Mouse (Mus musculus): ENCODE data around the gene Il27ra. TPM values are rescaled to one million over a fixed set of nuclear protein-coding genes. Genes with fewer than 3 reads are reported as not detected.
"Not testable (repeated sequence)": the region's sequence is repeated elsewhere in the genome, so short reads cannot be mapped to it uniquely, and the experiment has no call there.

The Il27ra gene
- polyA plus RNA-seq, 2 experiments, result 0.32 to 0.70 TPM

DNA sequence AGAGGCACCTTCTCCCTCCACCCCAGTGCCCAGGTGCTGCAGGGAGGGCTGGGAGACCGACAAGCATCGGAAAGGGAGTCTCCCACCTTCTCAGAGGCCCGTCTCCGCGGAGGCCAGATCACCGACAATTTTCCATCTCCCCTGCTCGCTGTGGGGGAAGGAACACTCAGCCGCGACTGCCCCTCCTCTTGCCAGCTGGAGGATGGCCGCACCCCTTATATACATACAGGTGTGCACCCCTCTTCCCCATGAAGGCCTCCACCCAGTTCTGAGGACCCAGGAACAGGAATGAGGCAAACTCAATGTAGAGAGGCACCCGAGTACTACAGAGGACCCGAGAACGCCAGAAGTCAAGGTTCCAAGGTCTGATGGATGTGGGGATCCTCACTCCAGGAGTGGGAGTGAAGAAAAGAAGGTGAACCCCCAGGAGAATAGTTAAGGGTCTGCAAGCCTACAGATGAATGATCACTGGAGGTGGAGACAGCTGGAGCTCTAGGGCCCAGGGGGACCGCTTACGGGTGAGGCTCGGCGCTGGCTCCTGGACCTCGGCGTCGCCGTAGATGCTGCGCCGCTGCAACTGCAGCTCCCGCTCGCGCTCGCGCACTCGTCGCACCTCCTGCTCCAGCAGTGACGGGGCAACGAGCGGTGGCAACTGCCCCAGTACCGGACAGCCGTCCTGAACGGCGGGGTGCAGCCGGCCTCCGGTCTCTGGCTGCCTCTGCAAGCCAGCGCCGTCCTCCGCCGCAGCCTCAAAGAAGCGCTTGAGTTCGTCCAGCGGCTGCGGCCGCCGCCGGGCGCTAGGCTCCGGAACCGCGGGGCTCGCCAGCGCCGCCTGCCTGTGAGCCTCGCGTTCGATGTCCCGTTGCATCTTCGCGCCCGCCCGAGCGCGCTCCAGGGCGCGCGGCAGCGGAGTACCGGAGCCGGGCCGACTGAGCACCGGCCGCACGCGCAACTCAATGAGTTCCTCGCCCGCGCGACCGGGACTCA lies 31.5 kb downstream of the Il27ra start:
- no peaks in the 10 kb centered on the region for H3K36me3 ChIP-seq (replicated peaks; ENCODE audit: control insufficient read depth, insufficient read depth, low read depth)
- ATAC-seq (ENCODE audit: insufficient read depth) (peak; percentile 39; the same call in 1 of the 2 replicates), DNase-seq (ENCODE audit: low read depth in 3 of 3, low spot score in 3 of 3) (no peak)
- no peak overlapping the region for H3K9ac ChIP-seq (replicated peaks)
- no peaks in the 10 kb centered on the region; the same call in 1 of the 2 replicates for H3K9me3 ChIP-seq (ENCODE audit: control insufficient read depth, low read length)
- peaks cover 42% of the 10 kb centered on the region for H3K27me3 ChIP-seq (ENCODE audit: control insufficient read depth, insufficient read depth, low read length)
- WGBS (ENCODE audit: insufficient replicate concordance), result 2% methylated on average over 83 of the region's 83 CpGs
- peak; percentile 47 for TF ChIP-seq CTCF (IDR thresholded peaks at IDR 0.05; ENCODE audit: low read depth)
- no peak for TF ChIP-seq EP300 (IDR thresholded peaks at IDR 0.05; ENCODE audit: low read depth)
- H3K4me2 ChIP-seq (ENCODE audit: low read depth), result peak overlapping the region; percentile 67
- no peaks in the 10 kb centered on the region for H3K4me1 ChIP-seq (replicated peaks; ENCODE audit: control insufficient read depth in 2 of 2, insufficient read depth in 2 of 2, low read length in 1 of 2)
- peak overlapping the region; percentile 33 to 47 for H3K4me3 ChIP-seq (ENCODE audit: insufficient read depth in 1 of 2, low read depth in 2 of 2, low read length in 2 of 2)
- no peak overlapping the region for H3K27ac ChIP-seq

DNA sequence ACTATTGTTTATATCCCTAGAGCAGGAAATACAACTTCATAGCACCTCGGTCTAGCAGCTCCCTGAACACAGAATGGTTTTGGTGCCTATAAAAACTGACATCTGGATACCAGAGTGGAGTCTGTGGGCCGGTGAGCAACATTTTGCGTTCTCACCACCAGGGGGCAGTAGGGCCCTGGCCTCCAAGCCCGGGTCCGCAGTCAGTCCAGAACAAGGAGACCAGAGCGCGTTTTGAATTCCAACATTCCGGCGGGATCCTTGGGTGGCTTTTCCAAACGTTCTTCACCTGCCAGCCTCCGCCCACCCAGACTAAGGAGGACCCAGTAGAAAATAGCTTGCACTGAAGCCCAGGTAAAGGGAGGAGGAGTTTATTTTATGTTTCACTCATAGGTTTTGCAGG lies 32.5 kb downstream of the Il27ra start:
- no peaks in the 10 kb centered on the region for H3K36me3 ChIP-seq (replicated peaks; ENCODE audit: control insufficient read depth, insufficient read depth, low read depth)
- ATAC-seq (ENCODE audit: insufficient read depth) (no peak), DNase-seq (ENCODE audit: low read depth in 3 of 3, low spot score in 3 of 3) (no peak)
- H3K4me1 ChIP-seq (replicated peaks; ENCODE audit: control insufficient read depth in 2 of 2, insufficient read depth in 2 of 2, low read length in 1 of 2), result peaks cover 3 to 4% of the 10 kb centered on the region in 2 experiments; a peak in 2 of 4 replicates
- no peak overlapping the region for H3K27ac ChIP-seq
- H3K9ac ChIP-seq (replicated peaks), result no peak overlapping the region
- WGBS (ENCODE audit: insufficient replicate concordance), result under 1% methylated on average over 11 of the region's 11 CpGs
- no peak overlapping the region for H3K4me2 ChIP-seq (ENCODE audit: low read depth)
- no peaks in the 10 kb centered on the region for H3K9me3 ChIP-seq (ENCODE audit: control insufficient read depth, low read length)
- H3K4me3 ChIP-seq (ENCODE audit: insufficient read depth in 1 of 2, low read depth in 2 of 2, low read length in 2 of 2), result no peak overlapping the region
- H3K27me3 ChIP-seq (ENCODE audit: control insufficient read depth, insufficient read depth, low read length), result peaks cover 42% of the 10 kb centered on the region
- TF ChIP-seq EP300 (IDR thresholded peaks at IDR 0.05; ENCODE audit: low read depth) (no peak), CTCF (IDR thresholded peaks at IDR 0.05; ENCODE audit: low read depth) (peak; percentile 97)

DNA sequence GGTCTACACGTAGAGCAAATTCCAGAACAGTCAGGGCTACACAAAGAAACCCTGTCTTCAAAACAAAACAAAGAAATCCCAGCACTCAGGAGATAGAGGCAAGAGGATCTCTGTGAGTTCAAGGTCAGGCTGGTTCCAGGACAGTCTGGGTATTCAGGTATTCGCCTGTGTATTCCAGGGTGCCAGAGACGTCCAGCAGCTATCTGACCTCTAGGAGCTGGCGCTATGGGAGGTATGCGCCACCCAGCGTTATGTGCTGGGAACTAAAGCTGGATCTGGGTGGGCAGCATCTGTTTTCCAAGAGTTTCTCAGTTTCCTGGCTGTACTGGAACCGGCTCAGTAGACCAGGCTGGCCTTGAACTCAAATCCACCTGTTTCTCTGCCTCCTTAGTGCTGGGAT lies 34.0 kb downstream of the Il27ra start:
- TF ChIP-seq EP300 (IDR thresholded peaks at IDR 0.05; ENCODE audit: low read depth), result no peak
- peak; percentile 65 for TF ChIP-seq CTCF (IDR thresholded peaks at IDR 0.05; ENCODE audit: low read depth)
- Histone ChIP-seq H3K27me3 (ENCODE audit: control insufficient read depth, insufficient read depth, low read length) (peaks cover 40% of the 10 kb centered on the region), H3K4me1 (replicated peaks; ENCODE audit: control insufficient read depth in 2 of 2, insufficient read depth in 2 of 2, low read length in 1 of 2) (peaks cover 5 to 7% of the 10 kb centered on the region in 2 experiments), H3K9me3 (ENCODE audit: control insufficient read depth, low read length) (no peaks in the 10 kb centered on the region), H3K36me3 (replicated peaks; ENCODE audit: control insufficient read depth, insufficient read depth, low read depth) (no peaks in the 10 kb centered on the region), H3K27ac (no peak overlapping the region), H3K4me2 (ENCODE audit: low read depth) (no peak overlapping the region), H3K9ac (replicated peaks) (no peak overlapping the region), H3K4me3 (ENCODE audit: insufficient read depth in 1 of 2, low read depth in 2 of 2, low read length in 2 of 2) (no peak overlapping the region)
- ATAC-seq (ENCODE audit: insufficient read depth) (no peak), DNase-seq (ENCODE audit: low read depth in 3 of 3, low spot score in 3 of 3) (no peak)
- WGBS (ENCODE audit: insufficient replicate concordance), result 46% methylated on average over 7 of the region's 7 CpGs

DNA sequence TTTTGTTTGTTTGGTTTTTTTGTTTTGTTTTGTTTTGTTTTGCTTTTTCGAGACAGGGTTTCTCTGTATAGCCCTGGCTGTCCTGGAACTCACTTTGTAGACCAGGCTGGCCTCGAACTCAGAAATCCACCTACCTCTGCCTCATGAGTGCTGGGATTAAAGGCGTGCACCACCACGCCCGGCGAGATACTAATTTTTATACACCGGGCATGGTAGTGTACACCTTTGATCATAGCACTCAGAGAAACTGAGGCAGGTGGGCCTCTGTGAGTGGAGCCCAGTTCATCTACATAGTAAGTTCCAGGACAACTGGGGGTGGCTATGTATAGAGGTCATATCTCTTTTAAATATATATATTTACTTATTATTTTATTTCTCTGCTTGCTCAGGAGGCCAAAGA lies 36.9 kb downstream of the Il27ra start:
- H3K4me2 ChIP-seq (ENCODE audit: low read depth), result peak overlapping the region; percentile 90
- H3K4me1 ChIP-seq (replicated peaks; ENCODE audit: control insufficient read depth in 2 of 2, insufficient read depth in 2 of 2, low read length in 1 of 2); DNase-seq (ENCODE audit: low read depth in 3 of 3, low spot score in 3 of 3); H3K9ac ChIP-seq (replicated peaks); H3K4me3 ChIP-seq (ENCODE audit: insufficient read depth in 1 of 2, low read depth in 2 of 2, low read length in 2 of 2); H3K9me3 ChIP-seq (ENCODE audit: control insufficient read depth, low read length); H3K27ac ChIP-seq; ATAC-seq (ENCODE audit: insufficient read depth): not testable (repeated sequence)
- WGBS (ENCODE audit: insufficient replicate concordance), result 75% methylated on average over 7 of the region's 7 CpGs
- peaks cover 11% of the 10 kb centered on the region for H3K27me3 ChIP-seq (ENCODE audit: control insufficient read depth, insufficient read depth, low read length)
- peaks cover 12% of the 10 kb centered on the region for H3K36me3 ChIP-seq (replicated peaks; ENCODE audit: control insufficient read depth, insufficient read depth, low read depth)

DNA sequence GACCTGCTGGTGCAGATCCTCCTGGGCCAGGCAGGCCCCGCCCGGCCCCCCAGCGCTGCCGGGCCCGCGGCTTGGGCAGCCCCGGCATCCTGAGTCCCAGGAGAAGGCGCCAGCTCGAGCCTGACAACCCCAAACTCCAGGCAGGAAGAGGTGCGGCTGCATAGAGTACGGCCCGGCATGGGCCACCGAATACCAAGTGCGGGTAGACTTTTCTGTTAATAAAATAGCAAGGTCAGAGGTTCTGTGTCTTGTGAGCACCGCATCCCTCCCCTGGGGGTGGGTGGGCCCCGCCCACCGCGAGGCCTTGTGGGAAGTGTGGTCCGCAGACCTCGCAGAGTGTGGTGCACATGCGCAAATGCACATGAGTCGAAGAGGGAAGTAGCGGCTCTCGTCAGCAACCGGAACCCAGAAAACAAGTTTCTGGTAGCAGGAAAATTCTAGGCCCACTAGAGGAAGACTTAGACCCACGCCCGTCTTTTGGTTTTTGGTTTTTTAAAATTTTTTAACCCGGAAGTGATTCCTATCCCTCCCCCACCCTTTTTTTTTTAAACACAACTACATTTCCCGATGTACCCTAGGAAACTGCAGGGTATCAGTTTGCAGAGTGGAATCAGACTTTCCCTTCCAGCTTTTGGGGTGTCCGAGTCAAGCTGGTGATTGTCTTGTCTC lies 37.7 kb downstream of the Il27ra start:
- H3K36me3 ChIP-seq (replicated peaks; ENCODE audit: control insufficient read depth, insufficient read depth, low read depth), result peaks cover 21% of the 10 kb centered on the region
- peak overlapping the region; percentile 67 for H3K4me3 ChIP-seq (ENCODE audit: insufficient read depth in 1 of 2, low read depth in 2 of 2, low read length in 2 of 2)
- ATAC-seq (ENCODE audit: insufficient read depth), result peak; percentile 87
- peak overlapping the region; percentile 68 for H3K9ac ChIP-seq (replicated peaks)
- TF ChIP-seq CTCF (IDR thresholded peaks at IDR 0.05; ENCODE audit: low read depth) (no peak), EP300 (IDR thresholded peaks at IDR 0.05; ENCODE audit: low read depth) (no peak)
- H3K9me3 ChIP-seq (ENCODE audit: control insufficient read depth, low read length), result no peaks in the 10 kb centered on the region
- peaks cover 6 to 7% of the 10 kb centered on the region in 2 experiments for H3K4me1 ChIP-seq (replicated peaks; ENCODE audit: control insufficient read depth in 2 of 2, insufficient read depth in 2 of 2, low read length in 1 of 2)
- peak overlapping the region; percentile 90 for H3K4me2 ChIP-seq (ENCODE audit: low read depth)
- DNase-seq (ENCODE audit: low read depth in 3 of 3, low spot score in 3 of 3), result peak; percentile 80 to 85 (median 81)
- peaks cover 3% of the 10 kb centered on the region for H3K27me3 ChIP-seq (ENCODE audit: control insufficient read depth, insufficient read depth, low read length)
- under 1% methylated on average over 30 of the region's 30 CpGs for WGBS (ENCODE audit: insufficient replicate concordance)
- peak overlapping the region; percentile 71 for H3K27ac ChIP-seq

All from liver, embryonic 14.5 days (tissue).